Mouse (Mus musculus) C2C12 (cell line): ENCODE measurements around the gene B3galt4. TPM values are rescaled to one million over a fixed set of nuclear protein-coding genes. Genes with fewer than 3 reads are reported as not detected.
A peak's percentile ranks its signal among the peaks of the same experiment; 100 is the strongest.

ENCODE experiments used
- H3K27me3 ChIP-seq: one replicate; pipeline ENCODE4 v1.6.1; 2011; ENCODE audit not compliant: control insufficient read depth, insufficient read depth, insufficient read length
- H3K36me3 ChIP-seq: one replicate; pipeline ENCODE4 v1.6.1; 2011; ENCODE audit not compliant: control insufficient read depth, insufficient read depth
- H3K4me3 ChIP-seq: one replicate; pipeline ENCODE4 v1.5.1; 2011; ENCODE audit warnings: mild to moderate bottlenecking, control low read depth; ENCODE audit not compliant: poor library complexity, insufficient read depth, severe bottlenecking
- H3K79me2 ChIP-seq: one replicate; pipeline ENCODE4 v1.6.1; 2011; ENCODE audit not compliant: control insufficient read depth, insufficient read depth
- H3K79me3 ChIP-seq: one replicate; pipeline ENCODE4 v1.6.1; 2011; ENCODE audit warnings: low read depth, control low read depth
- H3ac ChIP-seq: one replicate; pipeline ENCODE3; 2011; ENCODE audit warnings: low read depth; ENCODE audit not compliant: control insufficient read depth, insufficient read length
- CEBPB ChIP-seq: IDR thresholded peaks from one replicate; pipeline ENCODE4 v1.6.1; 2011; ENCODE audit warnings: low read depth, mild to moderate bottlenecking, control low read depth, moderate library complexity
- CTCF ChIP-seq: IDR thresholded peaks from one replicate; pipeline ENCODE4 v1.5.1; 2011; ENCODE audit not compliant: control insufficient read depth, insufficient read depth, insufficient read length
- FOSL1 ChIP-seq: IDR thresholded peaks from one replicate; pipeline ENCODE4 v1.8.0; 2011; ENCODE audit warnings: mild to moderate bottlenecking, low read length; ENCODE audit not compliant: poor library complexity, insufficient read depth, severe bottlenecking
- MAX ChIP-seq: IDR thresholded peaks from one replicate; pipeline ENCODE4 v1.6.1; 2011; ENCODE audit warnings: mild to moderate bottlenecking, control low read depth
- MYOD1 ChIP-seq: IDR thresholded peaks from one replicate; pipeline ENCODE4 v1.6.1; 2011; ENCODE audit warnings: low read depth; ENCODE audit not compliant: control insufficient read depth, insufficient read length
- MYOG ChIP-seq: IDR thresholded peaks from one replicate; pipeline ENCODE4 v1.6.1; 2011; ENCODE audit not compliant: control insufficient read depth, insufficient read length; ENCODE audit errors: extremely low read depth
- USF1 ChIP-seq: IDR thresholded peaks from one replicate; pipeline ENCODE4 v1.6.1; 2011; ENCODE audit warnings: low read depth, mild to moderate bottlenecking, control low read depth, moderate library complexity
- polyA plus RNA-seq: library from polyadenylated mRNA; unstranded; fragments of >200 nt; fragmentation: generic; extraction: Trizol; gene quantifications from one replicate; pipeline ENCODE4 v1.2.1, GENCODE M21; 2012; ENCODE audit warnings: missing spikeins

Gene B3galt4
- polyA plus RNA-seq, 1 experiment, result 1.5 TPM

DNA sequence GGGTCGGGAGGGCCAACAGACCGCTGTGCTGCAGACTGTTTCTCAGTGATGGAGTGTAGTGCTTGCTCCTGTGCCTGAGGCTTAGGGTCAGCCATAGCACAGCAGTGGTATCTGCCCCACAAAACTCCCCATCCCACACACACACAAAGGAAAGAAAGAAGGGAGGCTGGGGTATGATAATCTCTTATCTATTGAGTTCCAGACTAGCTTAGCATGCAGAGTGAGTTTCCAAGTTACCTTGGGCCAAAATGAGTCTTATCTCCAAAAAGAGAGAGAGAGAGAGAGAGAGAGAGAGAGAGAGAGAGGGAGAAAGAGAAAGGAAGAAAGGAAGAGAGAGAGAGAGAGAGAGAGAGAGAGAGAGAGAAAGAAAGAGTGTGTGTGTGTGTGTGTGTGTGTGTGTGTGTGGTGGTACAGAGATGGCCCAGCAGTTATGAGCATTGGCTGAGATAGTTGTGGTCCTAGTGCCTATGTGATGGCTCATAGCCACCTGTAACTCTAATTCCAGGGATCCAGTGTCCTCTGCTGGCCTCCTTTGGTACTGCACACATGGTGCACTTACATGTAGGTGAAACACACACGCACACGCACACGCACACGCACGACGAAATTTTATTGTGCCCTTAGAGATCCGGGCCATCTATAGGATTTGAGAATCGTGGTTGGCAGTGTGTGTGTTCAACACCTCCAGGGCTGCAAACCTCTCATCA, 26.6 kb downstream of the B3galt4 start:
- peaks cover 5% of the 10 kb centered on the region for H3K79me3 ChIP-seq
- no peak overlapping the region for H3ac ChIP-seq
- no peak for TF ChIP-seq FOSL1
- peak; percentile 31 for TF ChIP-seq CTCF
- H3K79me2 ChIP-seq, result peaks cover 37% of the 10 kb centered on the region
- no peak overlapping the region for H3K4me3 ChIP-seq
- H3K27me3 ChIP-seq, result no peaks in the 10 kb centered on the region
- H3K36me3 ChIP-seq, result peaks cover 21% of the 10 kb centered on the region

DNA sequence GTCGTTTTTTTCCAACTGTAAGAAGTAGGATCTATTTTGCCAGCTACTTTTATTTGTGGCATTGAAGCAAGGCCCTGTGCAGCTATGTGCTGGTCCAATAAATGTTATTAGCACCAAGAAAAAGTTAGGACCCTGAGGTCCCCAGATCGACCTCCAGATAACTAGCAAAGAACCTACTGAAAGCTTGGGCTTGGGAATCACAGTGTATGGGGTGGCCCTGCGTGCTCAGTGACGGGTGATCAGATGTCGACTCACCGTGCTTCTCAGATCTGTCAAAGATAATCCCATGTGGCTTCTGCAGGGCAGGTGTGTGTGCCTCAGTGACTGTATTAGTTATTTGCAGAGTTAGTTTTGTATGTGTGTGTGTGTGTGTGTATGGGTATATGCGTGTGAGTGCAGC, 29.9 kb downstream of the B3galt4 start:
- Histone ChIP-seq H3K79me2 (peaks cover 37% of the 10 kb centered on the region), H3K4me3 (no peak overlapping the region), H3K36me3 (peaks cover 23% of the 10 kb centered on the region), H3K79me3 (peaks cover 3% of the 10 kb centered on the region), H3K27me3 (no peaks in the 10 kb centered on the region), H3ac (no peak overlapping the region)
- TF ChIP-seq MYOD1 (no peak), FOSL1 (no peak), MYOG (no peak), MAX (no peak), CTCF (no peak), CEBPB (no peak), USF1 (no peak)

DNA sequence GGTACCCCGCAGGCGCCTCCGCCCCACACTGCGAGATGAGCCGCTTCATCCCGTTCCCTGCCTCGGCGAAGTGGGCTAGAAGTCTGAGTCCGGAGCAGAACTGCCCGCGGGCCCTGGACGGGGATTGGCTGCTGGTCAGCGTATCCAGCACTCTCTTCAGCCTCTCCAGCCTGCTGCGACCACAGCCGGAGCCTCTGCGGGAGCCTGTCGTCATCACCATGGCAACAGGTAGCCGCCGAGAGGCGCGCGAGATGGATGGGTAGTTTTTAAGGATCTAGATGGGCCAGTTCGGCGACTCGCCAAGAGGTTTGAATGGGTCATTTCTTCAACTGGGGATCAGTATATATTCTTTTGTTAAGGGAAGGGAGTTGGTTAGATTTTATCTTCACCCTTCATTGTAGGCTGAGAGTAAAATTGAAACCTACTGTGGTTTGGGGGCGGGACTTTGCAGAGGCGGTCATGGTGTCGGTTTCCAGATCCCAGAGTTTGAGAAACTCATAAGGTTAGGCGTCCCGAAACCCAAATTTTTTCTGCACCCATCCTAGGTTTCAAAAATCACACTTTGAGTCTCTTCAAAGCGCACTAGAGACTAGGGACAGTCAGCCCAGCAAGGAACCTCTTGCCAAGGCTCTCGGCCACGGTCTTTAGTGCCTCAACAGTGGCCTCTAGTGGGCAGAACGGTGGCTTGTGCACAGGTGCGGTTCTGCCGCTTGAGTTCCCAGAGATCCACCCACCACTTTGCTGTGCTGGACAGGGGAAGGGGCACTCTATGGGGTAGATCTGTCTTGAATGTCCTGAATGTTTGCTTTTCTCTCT, 30.8 kb downstream of the B3galt4 start:
- no peaks in the 10 kb centered on the region for H3K27me3 ChIP-seq
- H3ac ChIP-seq, result peak overlapping the region; percentile 68
- H3K79me3 ChIP-seq, result peaks cover 3% of the 10 kb centered on the region
- H3K36me3 ChIP-seq, result peaks cover 20% of the 10 kb centered on the region
- TF ChIP-seq CEBPB (no peak), MYOD1 (peak; percentile 47), CTCF (peak; percentile 94)
- peaks cover 39% of the 10 kb centered on the region for H3K79me2 ChIP-seq
- H3K4me3 ChIP-seq, result peak overlapping the region; percentile 93

DNA sequence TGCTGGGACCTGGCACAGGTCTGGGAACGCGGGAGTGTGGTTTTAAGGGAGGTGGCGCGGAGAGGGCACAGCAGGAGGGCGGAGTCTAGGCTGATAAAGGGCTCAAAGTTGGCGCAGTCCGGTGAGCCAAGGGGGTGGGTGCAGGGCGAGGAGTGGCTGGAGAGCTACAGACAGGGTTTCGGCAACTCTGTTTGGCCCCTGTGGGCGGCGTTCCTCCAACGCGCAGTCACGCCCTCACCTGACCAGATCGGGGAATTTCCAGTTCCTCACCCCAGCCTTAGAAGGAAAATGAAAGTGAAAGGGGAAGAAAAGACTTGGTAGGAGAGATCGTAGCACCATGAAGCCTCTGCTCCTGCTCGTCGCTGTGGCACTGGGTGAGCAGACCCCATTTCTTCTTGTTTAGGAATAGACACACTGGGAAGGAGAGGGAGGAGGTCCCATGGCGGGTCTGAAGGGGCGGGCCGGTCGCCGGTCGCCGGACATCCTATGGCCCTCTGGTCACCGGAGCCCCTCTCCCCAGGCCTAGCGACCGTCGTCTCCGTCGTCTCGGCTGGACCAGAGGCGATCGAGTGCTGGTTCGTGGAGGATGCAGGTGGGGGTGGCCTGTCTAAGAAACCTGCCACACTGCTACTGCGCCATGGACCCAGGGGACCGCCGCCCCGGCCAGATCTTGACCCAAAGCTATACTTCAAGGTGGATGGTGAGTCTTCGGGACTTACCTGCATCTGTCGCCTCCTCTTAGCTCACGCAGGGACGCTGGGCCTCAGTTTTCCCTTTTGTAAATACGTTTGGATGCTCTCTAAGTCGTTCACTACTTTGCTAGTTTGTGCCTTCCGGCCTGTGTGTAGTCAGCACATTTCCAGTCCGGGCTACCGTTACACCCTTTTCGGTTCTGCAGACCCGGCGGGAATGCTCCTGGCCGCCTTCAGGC, 31.7 kb downstream of the B3galt4 start:
- Histone ChIP-seq H3K36me3 (peaks cover 19% of the 10 kb centered on the region), H3K27me3 (no peaks in the 10 kb centered on the region), H3K79me3 (peaks cover 2% of the 10 kb centered on the region), H3ac (peak overlapping the region; percentile 68), H3K4me3 (peak overlapping the region; percentile 93), H3K79me2 (peaks cover 39% of the 10 kb centered on the region)
- TF ChIP-seq CTCF, result no peak
- peak; percentile 22 for TF ChIP-seq USF1
- no peak for TF ChIP-seq MYOD1

DNA sequence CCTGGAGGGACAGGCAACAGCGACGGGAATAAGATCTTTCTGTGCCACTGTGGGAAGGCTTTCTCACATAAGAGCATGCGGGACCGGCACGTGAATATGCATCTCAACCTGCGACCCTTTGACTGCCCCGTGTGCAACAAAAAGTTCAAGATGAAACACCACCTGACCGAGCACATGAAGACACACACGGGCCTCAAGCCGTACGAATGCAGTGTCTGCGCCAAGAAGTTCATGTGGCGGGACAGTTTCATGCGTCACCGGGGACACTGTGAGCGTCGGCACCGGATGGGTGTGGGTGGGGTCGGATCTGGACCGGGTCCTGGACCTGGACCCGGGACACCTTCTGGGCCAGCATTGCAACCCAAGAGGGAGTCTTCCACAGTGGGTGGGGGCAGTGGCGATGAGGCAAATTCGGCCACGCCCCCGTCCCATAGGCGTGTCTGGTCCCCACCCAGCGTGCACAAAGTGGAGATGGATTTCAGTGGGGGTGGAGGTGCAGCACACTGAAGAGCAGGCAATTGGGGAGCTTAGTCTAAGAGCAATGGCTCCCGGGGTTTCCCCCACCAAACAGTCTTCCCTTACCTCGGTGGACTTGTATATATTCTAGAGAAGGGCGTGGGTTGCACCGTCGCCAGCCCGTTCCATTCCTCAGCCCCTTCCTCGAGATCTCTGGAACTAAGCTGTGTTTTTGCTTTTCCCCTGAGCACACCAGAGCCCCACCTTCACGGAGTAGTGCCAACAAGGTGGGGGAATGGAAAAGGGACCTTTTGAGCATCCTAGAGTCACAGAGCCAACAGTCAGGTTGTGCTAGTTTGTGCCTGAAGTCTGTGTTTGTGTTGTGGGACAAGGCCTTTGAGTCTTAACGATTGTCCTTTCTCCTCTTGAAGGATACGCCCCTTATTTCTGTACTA, 32.7 kb downstream of the B3galt4 start:
- Histone ChIP-seq H3K79me2 (peaks cover 44% of the 10 kb centered on the region), H3K4me3 (peak overlapping the region; percentile 93), H3K36me3 (peaks cover 29% of the 10 kb centered on the region), H3K79me3 (peaks cover 2% of the 10 kb centered on the region), H3ac (no peak overlapping the region), H3K27me3 (no peaks in the 10 kb centered on the region)
- TF ChIP-seq CTCF, result no peak
- no peak for TF ChIP-seq USF1
- TF ChIP-seq FOSL1, result no peak
- TF ChIP-seq MAX, result no peak
- TF ChIP-seq MYOD1, result no peak
